Mouse (Mus musculus) ES-E14 (cell line): ENCODE measurements around the gene Lmbr1. TPM values are rescaled to one million over a fixed set of nuclear protein-coding genes. Genes with fewer than 3 reads are reported as not detected.

Experiments used
- DNase-seq: peaks from one replicate; pipeline ENCODE4 v3.0.0-alpha.2; 2013; ENCODE audit warnings: low read depth, low spot score
- H3K27ac ChIP-seq: 2 replicates; pipeline ENCODE4 v1.5.1; 2012; ENCODE audit warnings: low read depth, mild to moderate bottlenecking, low read length, moderate library complexity, mixed read lengths; ENCODE audit not compliant: poor library complexity, insufficient read depth, severe bottlenecking
- H3K36me3 ChIP-seq: 2 replicates; pipeline ENCODE4 v1.6.1; 2012; ENCODE audit warnings: mild to moderate bottlenecking, low read length, moderate library complexity, mixed read lengths; ENCODE audit not compliant: control insufficient read depth, poor library complexity, insufficient read depth, severe bottlenecking
- H3K4me1 ChIP-seq, 2 experiments: fragments of 150-350 bp in 1 of 2; sonication (generic) in 1 of 2; 2 replicates each; pipeline ENCODE4 v1.6.1; 2012; ENCODE audit warnings: low read length in 2 of 2, mild to moderate bottlenecking in 1 of 2, mixed read lengths in 1 of 2; ENCODE audit not compliant: control insufficient read depth in 2 of 2, insufficient read depth in 2 of 2, poor library complexity in 1 of 2
- H3K4me3 ChIP-seq, 2 experiments: fragments of 150-350 bp in 1 of 2; sonication (generic) in 1 of 2; 2 replicates each; pipeline ENCODE4 v1.5.1; 2012; ENCODE audit warnings: low read length in 2 of 2, low read depth in 1 of 2, mild to moderate bottlenecking in 1 of 2, mixed read lengths in 1 of 2; ENCODE audit not compliant: insufficient read depth in 1 of 2, poor library complexity in 1 of 2, severe bottlenecking in 1 of 2
- H3K9ac ChIP-seq: 2 replicates; pipeline ENCODE4 v1.6.1; 2012; ENCODE audit warnings: low read depth, mild to moderate bottlenecking, low read length, mixed read lengths; ENCODE audit not compliant: poor library complexity, insufficient read depth, severe bottlenecking
- H3K9me3 ChIP-seq: fragments of 150-350 bp; sonication (generic); 2 replicates; pipeline ENCODE4 v1.6.1; 2012; ENCODE audit warnings: low read depth, mild to moderate bottlenecking, low read length; ENCODE audit not compliant: control insufficient read depth, insufficient read depth
- CHD2 ChIP-seq: IDR thresholded peaks from 2 replicates; pipeline ENCODE4 v1.6.1; 2014; ENCODE audit warnings: mild to moderate bottlenecking, low read depth, low read length, inconsistent platforms
- HCFC1 ChIP-seq: IDR thresholded peaks from 2 replicates; pipeline ENCODE4 v1.6.1; 2012; ENCODE audit warnings: low read length, inconsistent platforms, borderline replicate concordance; ENCODE audit not compliant: insufficient read depth
- MAFK ChIP-seq: IDR thresholded peaks from 2 replicates; pipeline ENCODE4 v1.6.1; 2014; ENCODE audit warnings: mild to moderate bottlenecking, low read depth, low read length, inconsistent platforms; ENCODE audit not compliant: insufficient read depth
- ZC3H11A ChIP-seq: IDR thresholded peaks from 2 replicates; pipeline ENCODE4 v1.6.1; 2012; ENCODE audit warnings: low read depth, mild to moderate bottlenecking, inconsistent platforms, low read length, borderline replicate concordance
- ZNF384 ChIP-seq: IDR thresholded peaks from 2 replicates; pipeline ENCODE4 v1.6.1; 2012; ENCODE audit warnings: low read depth, low read length, inconsistent platforms
- in situ Hi-C, 2 experiments: fragments of 600-800 bp; cut with MboI; formaldehyde crosslinking; loops; one replicate each; pipeline ENCODE4 v1.15.1; 2025; ENCODE audit warnings: low sequenced_read_pairs in 2 of 2, inconsistent platforms in 1 of 2; ENCODE audit not compliant: unreplicated experiment in 2 of 2
- total RNA-seq: library from RNA; depleted of rRNA; stranded (reverse); fragments of 300-350 nt; gene quantifications from 2 replicates; pipeline ENCODE4 v1.2.3, GENCODE M21; 2012; rRNA removed

Gene Lmbr1
- total RNA-seq, 1 experiment = 7.4 TPM

GRCm38 (mm10) chr5:29186798-29187197 lies 191.4 kb downstream of the Lmbr1 start:
- DNase-seq = no peak
- no peak overlapping the region for H3K4me3 ChIP-seq
- in situ Hi-C loops = no loop called here
- no peaks in the 10 kb centered on the region for H3K4me1 ChIP-seq
- TF ChIP-seq ZNF384 (no peak), ZC3H11A (no peak), HCFC1 (no peak), MAFK (no peak), CHD2 (no peak)
- no peaks in the 10 kb centered on the region for H3K36me3 ChIP-seq
- no peak overlapping the region for H3K9ac ChIP-seq
- H3K9me3 ChIP-seq = no peaks in the 10 kb centered on the region
- H3K27ac ChIP-seq = no peak overlapping the region

Other genes with a start within 250 kb of the Lmbr1 start
- gene Rnf32, start 182.4 kb downstream of the Lmbr1 start, total RNA-seq = 2.4 and 5.7 TPM in 2 replicates
- 30.1 and 33.0 TPM in 2 replicates for gene Nom1, start 56.3 kb upstream of the Lmbr1 start, total RNA-seq
- 0.13 TPM in 1 of 2 replicates, not detected in the other for gene Mnx1, start 100.1 kb upstream of the Lmbr1 start, total RNA-seq
- 45.5 and 55.9 TPM in 2 replicates for gene Ube3c, start 190.9 kb upstream of the Lmbr1 start, total RNA-seq